Mouse (Mus musculus) kidney, postnatal 4 days (tissue): ENCODE data around the gene Cacna2d3.

Experiments used
- DNase-seq, 2 experiments: peaks; one replicate each; pipeline ENCODE4 v3.0.0; 2021; ENCODE audit warnings: mixed read lengths in 2 of 2

The Cacna2d3 gene

DNA sequence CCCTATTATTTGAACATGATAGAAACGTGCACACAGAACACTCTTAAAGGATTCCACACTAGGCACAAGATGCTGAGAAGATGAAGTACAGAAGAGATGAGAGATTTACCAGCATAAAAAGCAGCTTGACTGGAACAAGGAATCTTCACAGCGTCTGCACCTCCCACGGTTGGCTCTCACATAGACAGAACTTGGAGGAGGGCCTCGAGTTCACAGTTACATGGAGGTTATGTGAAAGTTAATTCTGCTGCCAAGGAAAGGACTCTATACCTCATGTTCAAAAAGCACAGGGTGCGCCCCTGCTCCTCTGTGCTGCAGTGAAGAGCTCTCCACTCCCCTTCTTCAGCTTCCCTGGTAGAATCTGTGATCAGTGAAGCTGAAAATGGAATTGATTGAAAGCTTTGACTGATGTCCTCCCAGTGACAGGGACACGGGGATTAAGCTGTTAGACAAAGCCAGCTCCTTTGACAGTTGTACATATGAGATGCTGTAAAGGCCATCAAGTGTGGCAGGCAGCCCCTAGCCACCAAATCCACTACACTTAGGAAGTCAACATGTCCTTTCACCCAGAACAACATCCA is 243.2 kb downstream of the Cacna2d3 start:
- no peak for DNase-seq

DNA sequence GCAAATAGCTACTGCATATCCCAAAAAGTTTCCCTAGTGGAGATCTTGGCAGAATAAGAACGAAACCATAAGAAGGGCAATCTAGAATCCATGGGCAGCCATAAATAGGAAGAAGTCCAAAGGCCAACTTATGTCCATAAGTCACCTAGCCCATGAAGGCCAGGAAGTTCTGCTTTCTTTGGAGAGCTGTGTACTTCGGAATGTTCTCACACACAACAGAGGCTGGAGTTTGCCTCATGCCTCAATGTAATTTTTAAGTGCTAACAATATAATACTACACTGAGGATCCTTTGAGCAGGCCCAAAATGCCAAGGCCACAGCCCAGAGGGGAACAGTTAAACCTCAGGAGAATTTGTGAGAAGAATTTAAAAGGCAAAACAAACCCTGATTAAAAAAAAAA is 257.4 kb downstream of the Cacna2d3 start:
- DNase-seq, result no peak

DNA sequence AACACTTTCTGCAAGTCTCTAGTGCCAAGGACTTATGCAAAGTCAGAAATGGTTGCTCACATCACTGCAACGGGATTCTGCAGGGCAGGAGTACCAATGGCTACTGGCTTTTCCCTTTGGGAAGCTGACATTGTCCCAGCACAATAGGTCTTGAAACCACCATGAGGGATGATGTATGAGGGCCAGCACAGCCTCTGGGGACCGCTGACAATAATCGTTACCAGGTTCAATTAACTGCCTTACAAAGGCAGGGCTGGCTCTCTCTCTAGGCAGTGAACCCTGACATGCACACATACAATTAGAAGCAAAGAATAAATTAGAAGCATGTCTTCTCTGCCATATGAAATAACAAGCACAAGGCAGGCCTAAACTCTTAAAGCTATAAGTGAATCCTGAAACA is 272.5 kb downstream of the Cacna2d3 start:
- DNase-seq, result no peak

DNA sequence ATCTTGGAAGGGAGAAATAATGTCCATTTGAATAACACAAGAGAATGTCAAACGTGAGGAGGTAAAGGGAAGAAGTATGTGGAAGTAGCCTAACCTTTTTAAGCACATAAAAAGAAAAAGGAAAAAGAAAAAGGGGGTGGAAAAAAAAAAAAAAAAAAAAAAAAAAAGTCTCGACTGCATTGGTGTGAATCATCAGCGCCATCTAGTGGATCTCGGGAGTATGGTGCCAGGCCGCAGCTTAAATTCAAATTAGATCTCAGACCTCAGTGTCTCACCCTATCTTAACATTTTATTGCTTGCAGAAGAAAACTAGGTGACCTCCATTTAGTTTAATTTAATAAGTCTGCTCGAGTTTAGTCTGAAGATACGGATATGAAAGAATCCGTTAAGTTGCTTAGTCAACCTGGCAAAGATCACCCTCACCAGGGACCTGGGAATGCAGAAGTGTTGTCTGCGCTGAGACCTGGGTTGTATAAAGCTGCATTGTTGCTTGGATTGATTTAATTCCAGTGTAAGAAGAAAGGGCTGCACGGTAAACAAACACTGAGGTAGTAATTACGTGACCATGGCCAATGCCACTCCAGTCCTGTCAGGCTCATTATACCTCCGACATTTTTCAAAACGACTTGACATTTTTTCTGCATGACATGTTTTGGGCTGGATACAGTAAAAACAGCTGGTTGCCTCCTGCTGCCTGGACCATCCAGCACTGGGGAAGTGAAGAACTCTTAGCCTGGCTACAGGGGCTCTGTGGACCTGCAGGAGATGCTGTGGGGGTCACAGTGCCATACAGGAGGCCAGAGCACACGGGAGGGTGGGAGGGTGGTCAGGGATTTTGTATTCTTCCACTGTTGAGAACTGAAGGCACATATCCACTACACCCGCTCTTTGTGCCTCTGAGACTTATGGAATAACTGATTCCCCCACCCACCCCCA is 278.3 kb downstream of the Cacna2d3 start:
- peak; percentile 68 to 74 for DNase-seq

DNA sequence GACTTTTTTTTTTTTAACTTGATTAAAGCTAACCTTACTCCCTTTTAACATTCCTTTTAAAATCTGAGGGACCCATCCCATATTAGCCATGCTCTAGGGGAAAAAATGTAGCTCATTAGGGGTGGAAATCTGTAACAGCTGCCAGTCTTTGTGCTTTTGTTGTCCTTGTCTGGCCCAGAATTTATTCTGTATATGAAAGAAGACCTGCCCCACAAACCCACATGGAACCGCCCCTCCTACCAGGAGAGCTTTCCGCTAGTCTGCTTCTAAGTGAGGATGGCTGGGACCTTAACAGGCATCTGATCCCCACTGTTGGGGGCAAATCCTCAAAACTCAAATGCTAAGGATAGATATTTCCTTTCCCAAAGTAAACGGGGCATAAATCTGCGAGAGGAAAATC is 279.2 kb downstream of the Cacna2d3 start:
- DNase-seq, result peak in 1 of 2 experiments; percentile 17

DNA sequence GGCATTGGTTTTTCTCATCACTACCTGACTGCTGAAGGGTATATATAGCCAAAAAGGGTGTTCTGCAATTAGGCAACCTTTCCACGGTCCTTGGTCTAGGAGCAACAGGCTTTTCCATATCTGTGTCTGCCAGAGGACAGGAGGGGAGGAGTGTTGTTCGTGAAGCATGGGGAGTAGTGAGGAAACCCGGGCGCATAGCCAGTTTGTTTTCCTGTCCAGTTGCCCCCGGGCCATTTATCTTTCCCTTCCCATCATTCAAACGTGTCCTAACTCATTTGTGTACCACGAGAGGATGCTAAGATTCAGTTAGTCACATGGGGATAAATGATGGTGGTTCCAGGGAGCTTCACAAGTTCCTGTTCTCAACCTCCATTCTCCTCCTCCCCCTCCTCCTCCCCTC is 283.0 kb downstream of the Cacna2d3 start:
- peak; percentile 39 to 47 for DNase-seq

DNA sequence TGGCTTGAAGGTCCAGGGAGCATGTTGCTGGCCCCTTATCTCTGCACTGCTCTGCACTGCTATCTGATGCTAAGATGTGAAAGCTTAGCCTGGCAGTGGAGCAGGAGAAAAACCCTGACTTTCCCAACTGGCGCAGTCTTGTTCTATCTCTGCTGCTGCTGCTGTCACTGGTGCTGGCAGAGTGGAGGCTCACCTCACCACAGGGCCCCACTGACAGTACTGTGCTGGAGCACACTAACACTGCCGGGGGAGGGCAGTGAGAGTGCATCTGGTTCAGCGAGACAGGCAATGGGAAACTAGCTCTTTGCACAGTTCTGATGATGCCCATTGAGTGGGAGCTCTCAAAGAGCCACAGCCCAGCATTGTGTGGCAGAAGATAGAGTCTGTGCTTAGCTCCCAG is 283.4 kb downstream of the Cacna2d3 start:
- DNase-seq, result no peak

DNA sequence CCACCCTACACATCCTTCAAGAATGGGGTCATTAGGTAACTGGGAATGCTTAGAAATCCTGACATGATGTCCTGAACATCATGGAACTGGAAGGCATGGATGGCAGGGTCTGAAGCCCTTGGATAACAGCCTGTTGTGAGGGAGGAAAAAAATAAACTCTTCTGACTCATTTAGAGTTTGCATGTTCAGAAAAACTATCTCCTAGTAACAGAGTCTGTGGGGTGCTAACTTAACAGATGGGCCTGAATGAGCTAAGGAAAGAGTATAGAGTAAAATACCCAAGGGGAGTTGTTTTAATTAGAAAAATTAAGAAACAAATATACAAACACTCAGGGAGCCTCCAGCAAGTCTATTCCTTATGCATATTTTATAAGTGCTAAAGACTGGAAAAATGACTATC is 286.5 kb downstream of the Cacna2d3 start:
- no peak for DNase-seq

DNA sequence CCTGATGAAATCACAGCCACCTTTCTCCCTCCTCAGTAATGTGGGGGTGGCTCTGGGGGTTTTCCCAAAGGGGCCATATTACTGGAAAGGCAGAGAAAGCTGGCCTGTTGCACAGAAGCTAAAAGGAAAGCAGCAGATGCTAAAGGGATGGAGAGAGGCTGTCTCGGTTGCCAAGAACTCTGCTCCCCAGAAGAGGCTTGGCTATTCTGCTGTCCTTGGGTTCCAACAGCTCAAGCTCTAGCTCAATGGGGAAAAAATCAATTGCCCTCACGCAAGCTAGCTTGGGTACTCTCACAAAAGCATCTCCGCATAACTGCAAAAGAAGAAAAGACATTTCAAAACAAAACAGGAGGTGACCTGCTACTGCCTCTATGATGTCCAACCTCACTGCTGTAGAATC is 287.9 kb downstream of the Cacna2d3 start:
- no peak for DNase-seq

DNA sequence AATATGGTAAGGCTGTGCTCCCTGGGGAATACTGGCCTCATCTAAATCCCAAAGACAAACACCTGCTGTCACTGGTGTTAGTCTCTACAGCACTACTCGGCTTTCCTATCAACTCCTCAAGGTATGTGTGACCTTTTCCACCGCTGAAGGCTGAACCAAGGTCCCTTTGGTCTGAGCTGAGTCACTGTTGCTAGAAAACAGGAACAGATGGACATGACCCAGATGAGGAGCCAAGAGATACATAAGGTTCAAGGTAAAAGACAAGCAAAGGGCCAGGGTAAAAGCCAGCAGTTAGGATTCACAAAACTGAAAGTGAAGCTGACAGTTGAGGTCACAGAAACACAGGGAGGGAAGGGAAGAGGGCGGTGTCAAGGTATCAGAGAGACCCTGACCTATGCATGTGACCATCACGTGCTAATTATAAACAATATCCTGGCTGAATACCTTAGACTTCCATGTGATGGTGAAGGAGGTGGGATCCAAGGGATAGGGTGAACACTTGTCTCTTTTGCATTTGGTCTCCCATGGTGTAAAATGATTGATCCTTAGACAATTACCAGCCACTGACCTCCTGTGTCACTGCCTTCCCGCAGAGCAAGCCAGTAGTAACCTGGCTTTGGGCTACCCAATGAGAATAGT is 288.5 kb downstream of the Cacna2d3 start:
- no peak for DNase-seq

DNA sequence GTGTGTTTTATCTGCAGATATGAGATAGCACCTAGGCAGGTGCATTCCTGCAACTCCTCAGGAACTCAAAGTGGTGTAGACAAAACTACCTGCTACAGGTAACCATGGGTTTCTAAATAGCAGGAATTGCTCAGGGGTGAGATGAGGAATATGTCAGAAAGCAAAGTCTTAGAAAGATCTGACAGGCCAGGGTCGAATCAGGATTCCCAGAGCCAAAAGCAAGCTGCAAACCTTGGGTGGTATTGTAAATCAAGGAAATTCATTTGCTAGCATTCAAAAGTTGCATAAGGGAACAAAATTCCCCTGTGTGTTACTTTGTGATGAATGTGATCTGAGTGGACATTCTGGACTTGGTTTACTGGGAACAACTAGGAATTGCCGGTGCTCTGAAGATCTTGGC is 291.9 kb downstream of the Cacna2d3 start:
- no peak for DNase-seq

DNA sequence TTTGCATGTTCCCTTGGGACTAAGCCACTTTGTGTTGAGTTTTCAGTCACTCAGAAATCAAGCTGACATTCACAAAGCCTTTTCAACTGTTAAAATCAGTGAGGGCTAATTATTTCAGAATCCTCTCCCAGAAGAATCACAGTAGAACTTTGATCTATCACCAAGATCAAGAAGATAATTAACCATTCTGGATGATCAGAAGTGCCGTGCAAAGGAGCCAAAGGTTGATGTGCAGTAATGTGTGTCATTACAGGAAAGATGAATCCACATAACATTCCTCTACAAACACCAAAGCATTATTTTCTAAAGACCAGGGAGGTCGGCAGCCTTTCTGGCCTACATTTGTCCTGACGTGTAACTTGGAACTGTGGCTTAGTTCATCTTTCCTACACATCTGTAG is 296.0 kb downstream of the Cacna2d3 start:
- no peak for DNase-seq

DNA sequence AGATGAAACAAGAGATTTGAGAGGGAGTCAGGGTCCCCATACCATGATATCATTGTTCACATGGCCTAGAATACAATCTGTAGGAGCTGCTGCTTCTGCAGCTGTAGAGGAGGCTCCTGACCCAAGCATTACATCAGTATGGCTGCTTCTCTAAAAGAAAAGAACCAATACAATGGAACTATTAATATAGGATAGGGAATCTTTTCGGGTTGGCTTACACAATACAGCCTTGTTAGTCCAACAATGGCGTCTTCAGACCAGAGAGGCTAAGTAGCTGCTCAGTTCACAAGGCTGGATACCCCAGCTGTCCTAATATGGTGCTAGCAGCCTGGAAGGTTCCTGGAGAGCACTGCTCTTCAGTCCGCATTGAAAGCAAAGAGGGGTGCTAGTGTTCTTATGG is 296.5 kb downstream of the Cacna2d3 start:
- no peak for DNase-seq

DNA sequence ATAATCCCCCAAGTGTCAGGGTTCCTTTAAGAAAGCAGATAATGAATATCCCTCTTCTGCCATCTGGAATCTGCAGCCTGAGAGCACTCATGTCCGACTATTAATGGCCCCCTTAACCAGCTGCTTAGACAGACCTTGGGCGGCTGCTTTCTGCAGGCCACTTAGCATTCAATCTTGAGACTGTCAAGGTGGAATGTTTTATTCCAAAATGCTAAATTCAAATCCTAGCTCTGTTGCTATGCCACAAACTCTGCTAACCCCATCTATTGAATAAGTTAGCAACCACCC is 315.8 kb downstream of the Cacna2d3 start:
- DNase-seq, result no peak

DNA sequence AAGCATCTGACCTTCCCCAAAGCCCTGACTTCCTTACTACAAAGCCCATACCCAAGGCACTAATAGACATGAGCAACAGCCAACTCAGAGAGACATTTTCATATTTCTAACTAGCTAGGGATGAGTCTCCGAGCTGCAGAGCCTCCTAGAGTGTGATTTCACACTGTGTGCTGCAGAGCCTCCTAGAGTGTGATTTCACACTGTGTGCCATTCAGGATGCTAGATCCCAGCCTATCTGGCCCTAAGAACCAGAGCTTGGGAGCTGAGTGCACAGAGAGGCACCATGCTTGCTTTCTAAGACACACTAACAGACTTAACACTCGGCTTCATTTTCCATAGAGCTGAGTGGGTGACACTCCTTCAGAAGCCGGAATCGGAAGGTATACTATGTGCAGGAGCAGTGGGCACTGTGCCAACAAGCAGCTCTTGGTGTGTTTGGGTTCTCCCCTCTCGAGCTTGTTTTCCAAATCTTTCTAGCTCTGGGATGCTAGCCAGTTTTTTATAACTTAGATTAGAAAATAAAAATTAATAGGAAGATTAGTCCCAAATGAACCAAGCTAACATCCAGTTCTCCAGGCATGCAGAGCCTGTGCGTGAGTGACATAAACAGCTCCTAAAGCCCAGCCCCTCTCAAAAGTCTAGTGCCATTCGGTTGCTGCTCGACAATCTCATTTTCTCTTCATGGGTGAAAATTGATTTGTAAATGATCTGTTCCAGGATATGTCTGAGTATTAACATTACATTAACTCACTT is 316.4 kb downstream of the Cacna2d3 start:
- peak; percentile 31 to 35 for DNase-seq

DNA sequence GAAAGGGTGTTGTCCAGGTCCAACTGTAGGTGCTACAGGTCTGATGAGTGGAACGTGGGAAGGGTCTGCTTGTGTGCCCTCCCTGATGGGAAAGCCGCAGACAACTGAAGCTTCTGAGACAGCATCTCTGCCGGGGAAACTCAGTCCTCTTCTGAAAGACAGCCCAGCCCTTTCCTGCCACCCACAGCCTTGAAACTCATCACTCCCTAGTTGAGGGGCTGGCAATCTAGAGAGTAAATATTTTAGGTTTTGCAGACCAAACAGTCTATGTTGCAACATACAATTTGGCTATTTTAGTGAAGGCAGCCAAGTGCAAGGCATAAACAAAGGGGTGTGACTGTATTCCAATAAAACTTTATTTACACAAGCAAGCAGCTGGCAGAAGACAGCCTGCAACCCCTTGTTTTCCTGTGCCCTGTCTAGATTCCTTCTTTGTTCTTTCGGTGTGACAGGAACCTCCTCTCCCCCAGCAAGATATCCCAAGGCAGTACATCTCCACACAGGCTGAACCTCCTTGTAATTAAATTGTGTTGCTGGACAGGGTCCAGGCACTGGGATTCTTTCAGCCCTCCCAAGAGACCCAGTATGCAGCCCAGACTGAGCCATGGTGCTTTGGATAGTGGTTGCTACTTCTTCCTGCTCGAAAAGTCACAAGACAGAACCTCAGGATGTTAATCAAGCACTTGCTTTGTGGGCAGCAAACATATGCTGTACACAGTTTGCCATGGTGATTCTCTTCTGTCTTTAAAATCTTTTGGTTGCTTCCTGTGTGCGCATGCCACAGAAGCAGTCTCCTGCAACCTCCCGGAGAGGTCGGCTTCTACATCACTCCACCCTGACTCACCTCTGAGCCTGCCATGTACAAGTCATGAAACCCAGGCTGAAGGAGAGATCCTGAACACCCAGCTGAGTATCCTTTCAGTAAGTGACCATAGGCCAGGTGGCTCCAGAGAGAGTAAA is 317.5 kb downstream of the Cacna2d3 start:
- peak; percentile 62 for DNase-seq

DNA sequence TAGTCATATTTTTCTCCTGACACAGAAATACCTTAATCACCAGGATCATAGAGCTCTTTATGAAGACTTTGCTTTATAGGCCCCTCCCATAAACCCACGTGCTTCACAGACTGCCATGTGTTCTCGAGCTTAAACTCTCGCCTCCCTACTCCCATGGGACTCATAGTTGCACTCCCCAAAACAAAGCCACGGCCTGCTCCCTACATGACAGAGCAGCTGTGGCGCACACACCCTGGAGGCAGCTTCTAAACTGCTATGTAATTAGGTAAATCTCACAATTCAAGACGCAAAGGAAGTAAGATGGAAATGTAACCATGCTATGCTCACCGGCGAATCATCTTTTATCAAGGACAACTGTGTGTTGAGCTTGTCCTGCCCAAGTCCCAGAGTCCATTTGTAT is 319.2 kb downstream of the Cacna2d3 start:
- DNase-seq, result no peak

DNA sequence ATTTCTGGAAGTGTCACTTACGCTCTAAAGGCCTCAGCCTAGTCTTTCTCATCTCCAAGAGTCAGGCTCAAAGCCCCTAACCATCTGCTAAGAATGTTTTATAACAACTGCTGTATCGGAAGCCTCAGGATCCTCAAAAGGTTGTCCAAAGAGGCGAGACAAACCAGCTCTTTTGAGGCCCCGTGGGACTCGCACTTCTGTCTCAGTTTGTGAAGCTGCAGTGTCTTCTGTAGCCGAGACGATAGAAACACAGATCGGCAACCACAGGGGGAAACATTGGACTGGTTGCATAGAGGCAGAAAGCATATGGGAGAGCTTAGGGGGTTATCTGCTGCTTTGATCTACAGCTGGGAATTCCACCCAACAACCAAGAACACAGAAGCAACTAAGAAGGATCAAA is 327.9 kb downstream of the Cacna2d3 start:
- DNase-seq, result no peak

DNA sequence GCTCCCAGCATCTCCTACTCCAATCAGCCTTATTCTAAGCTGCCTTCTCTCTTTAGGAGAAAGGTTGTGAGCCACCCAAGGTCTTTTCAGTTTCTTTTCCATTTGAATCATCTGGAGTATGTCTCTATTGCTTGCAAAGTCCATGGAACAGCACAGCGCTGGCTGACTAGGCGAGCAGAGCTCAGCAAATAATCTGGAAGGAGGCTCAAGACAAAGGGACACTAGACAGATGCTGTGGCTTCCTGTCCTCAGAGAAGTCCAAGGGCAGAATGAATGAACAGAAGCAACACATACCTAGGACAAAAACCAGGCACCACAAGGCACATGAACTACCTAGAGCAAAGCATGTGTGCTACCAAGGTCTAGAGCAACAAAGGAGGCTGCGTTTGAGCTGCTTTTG is 328.8 kb downstream of the Cacna2d3 start:
- no peak for DNase-seq

DNA sequence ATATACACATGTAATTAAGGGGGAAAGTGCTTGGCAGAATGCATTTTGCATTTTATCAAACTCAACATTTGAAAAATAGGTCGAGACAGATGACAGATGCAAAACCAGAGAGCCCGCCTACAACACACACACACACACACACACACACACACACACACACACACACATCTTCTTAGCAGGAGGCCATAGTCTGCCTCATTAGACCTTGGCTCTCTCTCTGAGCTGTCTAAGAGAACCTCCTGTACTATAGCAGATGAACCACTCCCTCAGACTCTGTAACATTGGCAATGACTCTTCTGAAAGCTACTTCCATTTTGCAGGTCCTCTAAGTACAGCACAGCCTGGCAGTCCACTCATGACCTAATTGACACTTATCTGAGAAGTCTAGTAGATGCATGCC is 330.2 kb downstream of the Cacna2d3 start:
- DNase-seq, result no peak

DNA sequence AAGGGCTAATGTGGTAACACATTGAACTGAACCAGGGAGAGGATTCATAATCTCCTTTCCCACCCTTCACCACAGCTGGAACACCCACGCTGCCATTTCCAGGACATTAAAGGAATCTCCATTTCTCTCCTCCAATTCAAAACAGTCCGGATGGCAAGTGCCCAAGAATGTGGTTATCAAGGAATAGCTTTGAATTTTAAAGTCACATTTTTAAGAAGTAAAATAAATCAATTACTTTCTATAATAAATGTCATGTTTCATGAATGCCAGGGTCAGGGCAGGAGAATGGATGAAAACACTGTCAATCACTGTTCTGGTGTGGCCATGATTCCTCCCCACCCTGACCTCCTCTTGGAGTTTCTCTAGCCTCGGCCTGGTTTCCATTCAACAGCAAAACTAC is 333.9 kb downstream of the Cacna2d3 start:
- DNase-seq, result peak; percentile 48 to 62

DNA sequence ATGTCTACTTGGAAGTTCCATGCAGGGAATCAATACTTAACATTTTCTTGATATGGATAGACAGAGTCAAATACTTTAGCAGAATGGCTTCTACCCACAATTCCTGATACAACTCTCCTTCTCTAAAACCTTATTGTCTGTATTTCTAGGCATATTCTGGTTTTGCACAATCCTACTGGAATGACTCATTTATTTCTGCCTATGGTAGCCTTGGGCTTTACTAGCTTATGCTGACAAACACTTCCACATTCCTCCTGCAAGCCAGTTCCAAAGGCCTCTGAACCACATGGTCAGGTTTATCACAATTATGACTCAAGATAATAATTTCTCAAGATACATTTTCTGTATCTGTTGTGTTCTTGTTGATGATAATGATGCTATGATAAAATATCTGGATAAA is 336.2 kb downstream of the Cacna2d3 start:
- DNase-seq, result no peak
